Comparison of ENCODE assay signal across 11 mouse cellular contexts in the genomic region with DNA sequence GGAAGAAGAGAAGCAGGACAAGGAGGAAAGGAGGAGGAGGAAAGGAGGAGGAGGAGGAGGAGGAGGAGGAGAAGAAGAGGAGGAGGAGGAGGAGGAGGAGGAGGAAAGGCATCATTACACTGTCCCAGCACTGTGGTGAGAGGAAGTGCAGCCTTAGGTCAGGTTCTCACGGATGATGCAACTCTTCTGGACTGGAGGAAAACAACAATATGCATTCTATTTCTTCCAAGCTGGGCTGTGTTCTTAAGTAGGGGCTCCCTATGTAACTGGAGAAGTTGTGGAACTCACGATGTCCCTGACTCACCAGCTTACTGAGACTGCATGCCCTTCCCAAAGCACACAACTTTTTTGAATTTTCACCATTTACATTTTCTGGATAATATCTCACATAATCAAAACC.
"Had no signal": no experiment of that assay in that cellular context is flagged by ENCODE, and none has a peak within 500 bp of the region (broad histone marks: within the 10 kb centered on the region; RNA-seq: fewer than 3 reads in every experiment).

No protein-coding gene starts in this region.

- DNase-seq: kidney, adult 11 months; kidney, adult 8-10 months; kidney, postnatal 14 days; kidney, postnatal 4 days; liver, embryonic 13.5 days; lung, adult 2 months; lung, postnatal 10 days; retina, postnatal 1 day; right cerebral cortex, postnatal 25 days; spleen, adult 18-20 months; thymus, postnatal 25 days had no signal
